In the genomic region with DNA sequence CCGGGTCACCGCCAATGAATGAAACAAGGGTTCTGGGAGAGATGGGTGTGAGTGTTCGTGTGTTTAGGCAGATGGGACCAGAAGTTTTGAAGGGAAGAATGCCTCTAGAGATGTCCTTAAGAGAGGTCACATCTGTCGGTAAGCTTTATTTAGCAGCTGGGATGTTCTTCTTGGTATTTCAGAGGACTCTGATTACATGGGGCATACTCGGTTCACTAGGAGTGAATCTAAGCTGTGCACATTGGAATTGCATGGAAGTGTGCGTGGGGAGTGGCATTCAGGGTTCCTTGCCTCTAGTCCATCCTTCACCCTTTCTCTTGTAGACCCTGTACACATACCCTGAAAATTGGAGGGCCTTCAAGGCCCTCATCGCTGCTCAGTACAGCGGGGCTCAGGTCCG, we compare ENCODE assay signal across 10 mouse cellular contexts. TPM values are rescaled to one million over a fixed set of nuclear protein-coding genes. Genes with fewer than 3 reads are reported as not detected.
DNase-seq lines count a peak whose midpoint lies in the region; ATAC-seq and TF ChIP-seq lines count a peak whose summit lies in the region.
"Had no signal": no experiment of that assay in that cellular context is flagged by ENCODE, and none has a peak within 500 bp of the region (broad histone marks: within the 10 kb centered on the region; RNA-seq: fewer than 3 reads in every experiment).

No protein-coding gene starts in this region.

- H3K27me3 ChIP-seq in embryonic facial prominence, embryonic 12.5 days = no peaks in the 10 kb centered on the region
- no peaks in the 10 kb centered on the region for H3K27me3 ChIP-seq in intestine, embryonic 16.5 days (replicated peaks; ENCODE audit: control insufficient read depth, insufficient read depth, low read length)
- no peaks in the 10 kb centered on the region for H3K27me3 ChIP-seq in neural tube, embryonic 13.5 days

- no peak for TF ChIP-seq CTCF in layer of hippocampus, adult 2 months (conservative IDR thresholded peaks at IDR 0.05)

- H3K27ac ChIP-seq in layer of hippocampus, adult 2 months = peak overlapping the region; percentile 91
- peak overlapping the region; percentile 94 for H3K27ac ChIP-seq in embryonic facial prominence, embryonic 12.5 days
- peak overlapping the region; percentile 65; the same call in 1 of the 2 replicates for H3K27ac ChIP-seq in intestine, embryonic 16.5 days (ENCODE audit: low read length)
- peak overlapping the region; percentile 84; the same call in 1 of the 2 replicates for H3K27ac ChIP-seq in neural tube, embryonic 13.5 days (replicated peaks)

- WGBS in embryonic facial prominence, embryonic 12.5 days = 6% methylated on average over 9 of the region's 9 CpGs
- 0% methylated on average over 9 of the region's 9 CpGs for WGBS in intestine, embryonic 16.5 days
- WGBS in neural tube, embryonic 13.5 days = 12% methylated on average over 9 of the region's 9 CpGs

- no peaks in the 10 kb centered on the region for H3K9me3 ChIP-seq in embryonic facial prominence, embryonic 12.5 days
- no peaks in the 10 kb centered on the region for H3K9me3 ChIP-seq in intestine, embryonic 16.5 days (ENCODE audit: control insufficient read depth, low read length)
- no peaks in the 10 kb centered on the region for H3K9me3 ChIP-seq in neural tube, embryonic 13.5 days

- H3K9ac ChIP-seq in embryonic facial prominence, embryonic 12.5 days = peak overlapping the region; percentile 94
- peak overlapping the region; percentile 84 for H3K9ac ChIP-seq in intestine, embryonic 16.5 days (ENCODE audit: low read depth, low read length)
- peak overlapping the region; percentile 90 for H3K9ac ChIP-seq in neural tube, embryonic 13.5 days

- intact Hi-C loops in left cerebral cortex, postnatal 25 days (cut with DNase I) = loop anchor here (5.0 kb wide), 1 partner anchor 131 kb away; a partner anchor contains a TSS

- H3K4me1 ChIP-seq in embryonic facial prominence, embryonic 12.5 days = peaks cover 20% of the 10 kb centered on the region
- peaks cover 12% of the 10 kb centered on the region for H3K4me1 ChIP-seq in intestine, embryonic 16.5 days (ENCODE audit: control insufficient read depth, insufficient read depth, low read length)
- peaks cover 30% of the 10 kb centered on the region for H3K4me1 ChIP-seq in neural tube, embryonic 13.5 days (replicated peaks)

- H3K4me3 ChIP-seq in layer of hippocampus, adult 2 months = peak overlapping the region; percentile 86
- H3K4me3 ChIP-seq in embryonic facial prominence, embryonic 12.5 days = peak overlapping the region; percentile 73
- peak overlapping the region; percentile 66 for H3K4me3 ChIP-seq in intestine, embryonic 16.5 days (ENCODE audit: low read length)
- H3K4me3 ChIP-seq in neural tube, embryonic 13.5 days = peak overlapping the region; percentile 84

- H3K4me2 ChIP-seq in embryonic facial prominence, embryonic 12.5 days (replicated peaks) = peak overlapping the region; percentile 84
- peak overlapping the region; percentile 86 for H3K4me2 ChIP-seq in intestine, embryonic 16.5 days (ENCODE audit: low read depth, low read length)
- H3K4me2 ChIP-seq in neural tube, embryonic 13.5 days = peak overlapping the region; percentile 94

- peaks cover 73% of the 10 kb centered on the region for H3K36me3 ChIP-seq in embryonic facial prominence, embryonic 12.5 days
- peaks cover 28% of the 10 kb centered on the region for H3K36me3 ChIP-seq in intestine, embryonic 16.5 days (ENCODE audit: control insufficient read depth, insufficient read depth, low read length)
- H3K36me3 ChIP-seq in neural tube, embryonic 13.5 days = peaks cover 73% of the 10 kb centered on the region

- DNase-seq in layer of hippocampus, adult 2 months (ENCODE audit: low spot score in 2 of 2) = no peak
- no peak for DNase-seq in layer of hippocampus, adult 9-11 months
- no peak for DNase-seq in left cerebral cortex, postnatal 25 days (ENCODE audit: low spot score in 2 of 2)
- no peak for DNase-seq in cerebellum, adult 11-12 months
- DNase-seq in adrenal gland, adult 18-20 months (ENCODE audit: low spot score in 2 of 2) = no peak
- DNase-seq: kidney, adult 9 months; thymus, postnatal 4 days had no signal

- no peak for ATAC-seq in embryonic facial prominence, embryonic 12.5 days (ENCODE audit: insufficient number of reproducible peaks, insufficient read depth, low FRiP score, low TSS enrichment)
- ATAC-seq in intestine, embryonic 16.5 days = no peak
- no peak for ATAC-seq in neural tube, embryonic 13.5 days (ENCODE audit: low read depth)

RNA-seq across cellular contexts. Expression of a gene that starts 1.1 kb away (rescaled TPM):
- 100 to 1,000 TPM; 238 to 242 TPM for total RNA-seq in layer of hippocampus, adult 2 months (2021)
- 471 and 477 TPM in 2 replicates for polyA plus RNA-seq in embryonic facial prominence, embryonic 12.5 days (2016; fragmentation: Nextera tagmentation; extraction: Ambion mirVana)
- polyA plus RNA-seq in intestine, embryonic 16.5 days (2015; fragmentation: Nextera tagmentation; extraction: Ambion mirVana) = 392 and 445 TPM in 2 replicates
- polyA plus RNA-seq in neural tube, embryonic 13.5 days (2015; fragmentation: Nextera tagmentation; extraction: Ambion mirVana) = 323 and 328 TPM in 2 replicates
- total RNA-seq in left cerebral cortex, postnatal 25 days (2021) = 100 to 1,000 TPM; 203 to 212 TPM
- 100 to 1,000 TPM; 334 to 342 TPM for total RNA-seq in adrenal gland, adult 18-20 months (2021)

RNA-seq across cellular contexts. Expression of a gene that starts 14.2 kb away (rescaled TPM):
- 10 to 100 TPM; 20.7 to 20.8 TPM for total RNA-seq in layer of hippocampus, adult 2 months (2021)
- 35.6 and 38.1 TPM in 2 replicates for polyA plus RNA-seq in embryonic facial prominence, embryonic 12.5 days (2016; fragmentation: Nextera tagmentation; extraction: Ambion mirVana)
- 30.1 and 31.7 TPM in 2 replicates for polyA plus RNA-seq in intestine, embryonic 16.5 days (2015; fragmentation: Nextera tagmentation; extraction: Ambion mirVana)
- 29.2 and 30.1 TPM in 2 replicates for polyA plus RNA-seq in neural tube, embryonic 13.5 days (2015; fragmentation: Nextera tagmentation; extraction: Ambion mirVana)
- 10 to 100 TPM; 18.7 to 20.1 TPM for total RNA-seq in left cerebral cortex, postnatal 25 days (2021)
- 10 to 100 TPM; 23.1 to 26.1 TPM for total RNA-seq in adrenal gland, adult 18-20 months (2021)

RNA-seq across cellular contexts. Expression of a gene that starts 21.2 kb away (rescaled TPM):
- 10 to 100 TPM; 19.4 to 21.9 TPM for total RNA-seq in layer of hippocampus, adult 2 months (2021)
- polyA plus RNA-seq in embryonic facial prominence, embryonic 12.5 days (2016; fragmentation: Nextera tagmentation; extraction: Ambion mirVana) = 24.4 and 27.7 TPM in 2 replicates
- 16.5 and 20.8 TPM in 2 replicates for polyA plus RNA-seq in intestine, embryonic 16.5 days (2015; fragmentation: Nextera tagmentation; extraction: Ambion mirVana)
- 4.8 and 4.9 TPM in 2 replicates for polyA plus RNA-seq in neural tube, embryonic 13.5 days (2015; fragmentation: Nextera tagmentation; extraction: Ambion mirVana)
- 10 to 100 TPM; 20.2 to 21.0 TPM for total RNA-seq in left cerebral cortex, postnatal 25 days (2021)
- 100 to 1,000 TPM in 1 of 2 experiments, 10 to 100 TPM in 1; 88.9 to 162 TPM for total RNA-seq in adrenal gland, adult 18-20 months (2021)

RNA-seq across cellular contexts. Expression of a gene that starts 26.2 kb away (rescaled TPM):
- 10 to 100 TPM; 58.0 to 68.7 TPM for total RNA-seq in layer of hippocampus, adult 2 months (2021)
- 202 and 211 TPM in 2 replicates for polyA plus RNA-seq in embryonic facial prominence, embryonic 12.5 days (2016; fragmentation: Nextera tagmentation; extraction: Ambion mirVana)
- 119 and 130 TPM in 2 replicates for polyA plus RNA-seq in intestine, embryonic 16.5 days (2015; fragmentation: Nextera tagmentation; extraction: Ambion mirVana)
- polyA plus RNA-seq in neural tube, embryonic 13.5 days (2015; fragmentation: Nextera tagmentation; extraction: Ambion mirVana) = 126 and 141 TPM in 2 replicates
- total RNA-seq in left cerebral cortex, postnatal 25 days (2021) = 10 to 100 TPM; 46.0 to 46.9 TPM
- 10 to 100 TPM; 81.1 to 89.8 TPM for total RNA-seq in adrenal gland, adult 18-20 months (2021)

RNA-seq across cellular contexts. Expression of a gene that starts 38.5 kb away (rescaled TPM):
- 10 to 100 TPM; 11.5 to 11.7 TPM for total RNA-seq in layer of hippocampus, adult 2 months (2021)
- 29.0 and 29.7 TPM in 2 replicates for polyA plus RNA-seq in embryonic facial prominence, embryonic 12.5 days (2016; fragmentation: Nextera tagmentation; extraction: Ambion mirVana)
- 22.6 and 23.5 TPM in 2 replicates for polyA plus RNA-seq in intestine, embryonic 16.5 days (2015; fragmentation: Nextera tagmentation; extraction: Ambion mirVana)
- polyA plus RNA-seq in neural tube, embryonic 13.5 days (2015; fragmentation: Nextera tagmentation; extraction: Ambion mirVana) = 11.8 and 12.2 TPM in 2 replicates
- total RNA-seq in left cerebral cortex, postnatal 25 days (2021) = 1 to 10 TPM; 8.2 to 8.4 TPM
- 10 to 100 TPM; 41.5 to 59.5 TPM for total RNA-seq in adrenal gland, adult 18-20 months (2021)
